Mouse (Mus musculus): ENCODE measurements around the gene Tcf7l2. TPM values are rescaled to one million over a fixed set of nuclear protein-coding genes. Genes with fewer than 3 reads are reported as not detected.

The Tcf7l2 gene
- total RNA-seq (2012; rRNA removed) = 3.0 TPM in 2 replicates

DNA sequence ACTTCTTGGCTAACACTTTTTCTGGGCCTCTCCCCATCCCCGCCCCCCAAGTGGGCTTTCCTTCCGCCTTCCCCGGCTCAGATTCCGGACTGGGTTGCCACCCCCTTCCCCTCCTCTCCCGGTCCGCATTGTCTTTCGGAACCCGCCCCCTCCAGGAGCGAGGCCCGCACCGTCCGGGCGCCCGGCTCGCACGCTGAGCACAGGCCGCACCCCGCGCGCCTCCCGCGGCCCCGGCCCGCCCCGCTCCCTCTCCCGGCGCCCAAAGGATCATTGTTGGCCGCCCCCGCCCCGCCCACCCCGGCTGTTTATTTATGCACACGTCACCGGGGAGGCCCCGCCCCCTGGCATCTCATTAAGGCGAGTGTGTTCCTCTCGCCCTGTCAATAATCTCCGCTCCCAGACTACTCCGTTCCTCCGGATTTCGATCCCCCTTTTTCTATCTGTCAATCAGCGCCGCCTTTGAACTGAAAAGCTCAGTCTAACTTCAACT lies at the start of gene Tcf7l2:
TSS of gene Tcf7l2 (plus strand) at position 382 of the 490 bp plus-strand sequence.
- Histone ChIP-seq H3K36me3 (ENCODE audit: control insufficient read depth, insufficient read depth, low read length, poor library complexity, severe bottlenecking) (no peaks in the 10 kb centered on the region), H3K4me3 (ENCODE audit: insufficient read depth in 1 of 2, low read depth in 1 of 2, low read length in 2 of 2, poor library complexity in 1 of 2, severe bottlenecking in 1 of 2) (peak within 1 kb of the TSS; percentile 98 to 99), H3K9ac (ENCODE audit: insufficient read depth, low read depth, low read length, poor library complexity, severe bottlenecking) (peak within 1 kb of the TSS; percentile 71), H3K4me1 (ENCODE audit: control insufficient read depth in 2 of 2, insufficient read depth in 2 of 2, low read length in 2 of 2, poor library complexity in 1 of 2) (peaks cover 2 to 8% of the 10 kb centered on the region in 2 experiments; a peak in 3 of 4 replicates), H3K9me3 (ENCODE audit: control insufficient read depth, insufficient read depth, low read depth, low read length) (no peaks in the 10 kb centered on the region), H3K27ac (ENCODE audit: insufficient read depth, low read depth, low read length, poor library complexity, severe bottlenecking) (peak within 1 kb of the TSS; percentile 78)
- in situ Hi-C loops (cut with MboI; ENCODE audit: low sequenced_read_pairs in 2 of 2, unreplicated experiment in 2 of 2) = no loop called here
- no peak for TF ChIP-seq CHD2 (IDR thresholded peaks at IDR 0.05; ENCODE audit: low read depth, low read length)
- TF ChIP-seq ZC3H11A (IDR thresholded peaks at IDR 0.05; ENCODE audit: borderline replicate concordance, low read depth, low read length) = no peak
- TF ChIP-seq ZNF384 (IDR thresholded peaks at IDR 0.05; ENCODE audit: low read depth, low read length) = no peak
- TF ChIP-seq HCFC1 (IDR thresholded peaks at IDR 0.05; ENCODE audit: borderline replicate concordance, insufficient read depth, low read length) = no peak
- TF ChIP-seq MAFK (IDR thresholded peaks at IDR 0.05; ENCODE audit: insufficient read depth, low read depth, low read length) = no peak
- peak; percentile 94 for DNase-seq (ENCODE audit: low read depth, low spot score)

DNA sequence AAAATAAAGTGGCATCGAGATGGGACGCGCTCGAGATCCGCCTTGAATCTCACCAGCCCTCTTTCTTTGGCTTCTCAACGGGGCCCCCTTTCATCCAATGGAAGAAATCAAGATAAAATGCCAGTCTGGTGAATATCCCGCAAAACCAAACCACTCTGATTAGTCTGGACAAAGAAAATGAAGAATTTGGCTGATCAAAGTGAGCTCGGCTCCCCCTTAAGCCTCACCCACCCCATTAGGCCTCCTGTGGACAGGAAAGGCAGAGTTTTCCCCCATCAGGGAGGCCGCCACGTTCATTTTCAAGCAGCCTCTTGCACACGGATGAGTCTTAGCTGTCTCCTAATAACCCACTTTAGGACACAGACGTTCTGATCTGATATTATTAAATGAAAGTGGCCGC lies 47.0 kb upstream of the Tcf7l2 start:
- H3K9me3 ChIP-seq (ENCODE audit: control insufficient read depth, insufficient read depth, low read depth, low read length) = no peaks in the 10 kb centered on the region
- no peaks in the 10 kb centered on the region for H3K36me3 ChIP-seq (ENCODE audit: control insufficient read depth, insufficient read depth, low read length, poor library complexity, severe bottlenecking)
- no peaks in the 10 kb centered on the region; a peak in 1 of 4 replicates for H3K4me1 ChIP-seq (ENCODE audit: control insufficient read depth in 2 of 2, insufficient read depth in 2 of 2, low read length in 2 of 2, poor library complexity in 1 of 2)
- peak overlapping the region in 1 of 2 experiments; percentile 49; a peak in 2 of 4 replicates for H3K4me3 ChIP-seq (ENCODE audit: insufficient read depth in 1 of 2, low read depth in 1 of 2, low read length in 2 of 2, poor library complexity in 1 of 2, severe bottlenecking in 1 of 2)
- no peak for DNase-seq (ENCODE audit: low read depth, low spot score)
- H3K27ac ChIP-seq (ENCODE audit: insufficient read depth, low read depth, low read length, poor library complexity, severe bottlenecking) = no peak overlapping the region
- in situ Hi-C loops (cut with MboI; ENCODE audit: low sequenced_read_pairs in 2 of 2, unreplicated experiment in 2 of 2) = no loop called here
- no peak for TF ChIP-seq ZC3H11A (IDR thresholded peaks at IDR 0.05; ENCODE audit: borderline replicate concordance, low read depth, low read length)
- no peak for TF ChIP-seq MAFK (IDR thresholded peaks at IDR 0.05; ENCODE audit: insufficient read depth, low read depth, low read length)
- TF ChIP-seq ZNF384 (IDR thresholded peaks at IDR 0.05; ENCODE audit: low read depth, low read length) = no peak
- TF ChIP-seq HCFC1 (IDR thresholded peaks at IDR 0.05; ENCODE audit: borderline replicate concordance, insufficient read depth, low read length) = no peak
- no peak for TF ChIP-seq CHD2 (IDR thresholded peaks at IDR 0.05; ENCODE audit: low read depth, low read length)
- no peak overlapping the region for H3K9ac ChIP-seq (ENCODE audit: insufficient read depth, low read depth, low read length, poor library complexity, severe bottlenecking)

DNA sequence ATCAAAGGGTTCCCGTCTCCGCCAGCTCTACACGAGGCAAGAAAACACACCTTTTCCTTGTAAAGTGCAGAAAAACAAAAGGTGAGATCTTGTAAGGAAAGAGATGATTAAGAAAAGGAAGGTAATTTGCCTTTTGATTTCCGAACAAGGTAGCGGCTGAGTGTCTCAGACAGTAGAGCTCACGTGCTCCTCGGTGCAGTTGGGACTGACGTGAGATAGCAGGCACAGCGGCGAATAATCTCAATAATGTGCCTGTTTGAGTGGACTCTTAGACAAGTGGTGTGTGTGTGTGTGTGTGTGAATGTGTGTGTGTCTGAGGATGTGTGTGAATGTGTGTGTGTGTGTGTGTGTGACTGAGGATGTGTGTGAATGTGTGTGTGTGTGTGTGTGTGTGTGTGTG lies 46.2 kb upstream of the Tcf7l2 start:
- TF ChIP-seq CHD2 (IDR thresholded peaks at IDR 0.05; ENCODE audit: low read depth, low read length) (no peak), ZC3H11A (IDR thresholded peaks at IDR 0.05; ENCODE audit: borderline replicate concordance, low read depth, low read length) (no peak), MAFK (IDR thresholded peaks at IDR 0.05; ENCODE audit: insufficient read depth, low read depth, low read length) (no peak), HCFC1 (IDR thresholded peaks at IDR 0.05; ENCODE audit: borderline replicate concordance, insufficient read depth, low read length) (no peak), ZNF384 (IDR thresholded peaks at IDR 0.05; ENCODE audit: low read depth, low read length) (no peak)
- Histone ChIP-seq H3K4me3 (ENCODE audit: insufficient read depth in 1 of 2, low read depth in 1 of 2, low read length in 2 of 2, poor library complexity in 1 of 2, severe bottlenecking in 1 of 2) (no peak overlapping the region), H3K9ac (ENCODE audit: insufficient read depth, low read depth, low read length, poor library complexity, severe bottlenecking) (no peak overlapping the region), H3K4me1 (ENCODE audit: control insufficient read depth in 2 of 2, insufficient read depth in 2 of 2, low read length in 2 of 2, poor library complexity in 1 of 2) (peaks cover 0 to 4% of the 10 kb centered on the region in 2 experiments; a peak in 2 of 4 replicates), H3K9me3 (ENCODE audit: control insufficient read depth, insufficient read depth, low read depth, low read length) (no peaks in the 10 kb centered on the region), H3K27ac (ENCODE audit: insufficient read depth, low read depth, low read length, poor library complexity, severe bottlenecking) (no peak overlapping the region), H3K36me3 (ENCODE audit: control insufficient read depth, insufficient read depth, low read length, poor library complexity, severe bottlenecking) (no peaks in the 10 kb centered on the region)
- in situ Hi-C loops (cut with MboI; ENCODE audit: low sequenced_read_pairs in 2 of 2, unreplicated experiment in 2 of 2) = no loop called here
- DNase-seq (ENCODE audit: low read depth, low spot score) = no peak

DNA sequence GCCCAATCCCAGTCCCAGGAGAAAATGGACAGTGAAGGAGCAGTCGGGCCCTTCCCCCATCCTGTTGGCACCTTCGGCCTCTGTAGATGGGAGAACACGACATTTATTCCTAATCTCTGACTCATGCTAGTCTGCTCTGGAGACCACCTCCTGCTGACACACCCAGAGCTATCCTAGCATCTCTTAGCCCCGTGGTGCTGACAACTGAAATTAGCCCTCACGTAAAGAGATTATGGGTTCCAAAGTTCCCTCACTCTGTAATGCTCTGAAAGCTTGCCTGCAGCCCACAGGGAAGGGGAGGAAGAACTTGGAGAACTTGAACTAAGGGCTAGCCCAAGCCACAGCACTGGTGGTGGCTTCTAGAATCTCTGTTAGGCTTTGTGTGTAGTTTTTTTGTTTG lies 42.7 kb upstream of the Tcf7l2 start:
- TF ChIP-seq CHD2 (IDR thresholded peaks at IDR 0.05; ENCODE audit: low read depth, low read length) (no peak), MAFK (IDR thresholded peaks at IDR 0.05; ENCODE audit: insufficient read depth, low read depth, low read length) (no peak), HCFC1 (IDR thresholded peaks at IDR 0.05; ENCODE audit: borderline replicate concordance, insufficient read depth, low read length) (no peak), ZC3H11A (IDR thresholded peaks at IDR 0.05; ENCODE audit: borderline replicate concordance, low read depth, low read length) (no peak), ZNF384 (IDR thresholded peaks at IDR 0.05; ENCODE audit: low read depth, low read length) (no peak)
- no peak for DNase-seq (ENCODE audit: low read depth, low spot score)
- Histone ChIP-seq H3K4me3 (ENCODE audit: insufficient read depth in 1 of 2, low read depth in 1 of 2, low read length in 2 of 2, poor library complexity in 1 of 2, severe bottlenecking in 1 of 2) (no peak overlapping the region), H3K9ac (ENCODE audit: insufficient read depth, low read depth, low read length, poor library complexity, severe bottlenecking) (no peak overlapping the region), H3K27ac (ENCODE audit: insufficient read depth, low read depth, low read length, poor library complexity, severe bottlenecking) (no peak overlapping the region), H3K36me3 (ENCODE audit: control insufficient read depth, insufficient read depth, low read length, poor library complexity, severe bottlenecking) (no peaks in the 10 kb centered on the region), H3K4me1 (ENCODE audit: control insufficient read depth in 2 of 2, insufficient read depth in 2 of 2, low read length in 2 of 2, poor library complexity in 1 of 2) (peaks cover 0 to 8% of the 10 kb centered on the region in 2 experiments; a peak in 2 of 4 replicates), H3K9me3 (ENCODE audit: control insufficient read depth, insufficient read depth, low read depth, low read length) (no peaks in the 10 kb centered on the region)
- in situ Hi-C loops (cut with MboI; ENCODE audit: low sequenced_read_pairs in 2 of 2, unreplicated experiment in 2 of 2) = no loop called here

Measured in ES-E14 (cell line).